Mouse (Mus musculus) layer of hippocampus, postnatal 36 days (tissue): Measurements from ENCODE around the gene Tspan12. TPM values are rescaled to one million over a fixed set of nuclear protein-coding genes. Genes with fewer than 3 reads are reported as not detected.

ENCODE experiments used
- DNase-seq, 2 experiments: peaks; one replicate each; pipeline ENCODE4 v3.0.0; 2022
- total RNA-seq, 2 experiments: library from RNA; stranded (reverse); gene quantifications; 2 replicates each; pipeline ENCODE4 v1.2.3; 2021

Tspan12 gene
- total RNA-seq, 2 experiments from 2014 or later, result 26.1 to 33.7 TPM

DNA sequence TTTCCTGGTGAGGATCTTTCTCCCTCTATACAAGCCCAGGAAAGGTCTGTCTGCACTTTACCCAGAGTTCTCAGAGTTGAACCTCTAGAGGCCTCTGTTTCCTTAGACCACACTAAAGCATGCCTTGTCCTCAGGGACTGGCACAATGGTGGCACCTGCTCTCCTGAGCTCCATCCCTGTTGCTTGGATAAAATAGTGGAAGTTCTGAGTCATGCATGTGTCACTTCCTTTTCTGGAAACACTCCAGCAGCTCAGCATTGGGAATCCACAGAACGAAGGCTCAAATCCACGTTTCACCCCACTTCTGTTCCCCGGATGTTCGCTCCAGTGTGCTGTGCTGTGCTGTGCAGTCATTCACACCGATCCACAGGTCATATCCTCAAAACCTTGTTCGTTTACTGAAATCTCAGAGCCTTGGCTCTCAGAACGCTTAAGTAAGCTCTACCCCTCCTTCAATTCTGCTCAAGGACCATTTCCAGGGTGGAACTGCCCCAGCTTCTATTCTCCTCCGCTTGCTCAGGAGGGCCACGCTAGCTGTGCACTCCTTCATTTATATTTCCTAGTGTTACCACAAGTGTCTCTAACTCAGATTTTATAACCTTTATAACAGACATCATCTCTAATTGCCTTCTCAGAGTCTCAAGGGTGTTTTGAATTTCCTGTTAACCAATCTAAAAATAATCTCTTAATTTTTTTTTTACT is 83.4 kb downstream of the Tspan12 start:
- no peak for DNase-seq

DNA sequence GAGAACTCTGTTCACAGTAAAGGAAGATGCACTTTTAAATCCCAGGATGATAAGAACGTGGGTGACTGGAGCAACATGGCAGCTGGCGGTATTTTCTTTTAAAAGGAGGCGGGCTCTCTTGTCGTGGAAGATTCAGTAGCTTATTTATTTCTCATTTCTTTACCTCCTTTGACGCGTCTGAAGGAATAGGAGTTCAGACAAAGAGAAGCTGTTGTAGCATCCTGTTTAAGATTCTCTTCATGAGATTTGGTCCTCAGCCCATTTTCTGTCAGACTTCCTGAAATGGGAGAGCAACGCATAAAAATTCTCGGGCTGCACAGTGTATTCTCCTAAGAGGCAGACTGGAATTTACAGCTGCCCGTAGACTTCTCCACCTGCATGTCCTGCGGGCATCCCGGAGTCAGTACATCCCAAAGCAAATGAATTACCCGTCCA is 84.5 kb downstream of the Tspan12 start:
- no peak for DNase-seq

GRCm38 (mm10) chr6:21747536-21747935 is 104.8 kb downstream of the Tspan12 start:
- DNase-seq, result no peak

- no peak for DNase-seq
These were observed 107.6 kb downstream of the Tspan12 start for GRCm38 (mm10) chr6:21744615-21745266.

DNA sequence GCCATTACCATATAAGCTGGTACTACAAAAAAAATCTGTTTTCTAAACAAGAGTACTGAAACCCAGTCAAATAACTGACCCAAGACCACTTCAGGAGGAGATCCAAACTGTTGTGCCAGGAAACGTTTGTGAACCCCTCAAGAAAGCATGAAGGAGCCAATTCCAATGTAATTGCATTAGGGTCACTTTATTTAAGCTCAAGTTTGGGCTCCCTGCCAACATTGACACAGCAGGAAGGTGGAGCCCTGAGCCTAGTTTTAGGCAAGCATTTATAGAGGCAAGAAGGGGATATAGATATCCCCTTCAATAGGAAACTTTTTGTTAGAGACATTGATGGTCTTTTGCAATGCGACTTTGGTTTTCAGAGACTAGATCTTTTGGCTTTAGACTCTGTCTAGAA is 111.7 kb downstream of the Tspan12 start:
- no peak for DNase-seq

DNA sequence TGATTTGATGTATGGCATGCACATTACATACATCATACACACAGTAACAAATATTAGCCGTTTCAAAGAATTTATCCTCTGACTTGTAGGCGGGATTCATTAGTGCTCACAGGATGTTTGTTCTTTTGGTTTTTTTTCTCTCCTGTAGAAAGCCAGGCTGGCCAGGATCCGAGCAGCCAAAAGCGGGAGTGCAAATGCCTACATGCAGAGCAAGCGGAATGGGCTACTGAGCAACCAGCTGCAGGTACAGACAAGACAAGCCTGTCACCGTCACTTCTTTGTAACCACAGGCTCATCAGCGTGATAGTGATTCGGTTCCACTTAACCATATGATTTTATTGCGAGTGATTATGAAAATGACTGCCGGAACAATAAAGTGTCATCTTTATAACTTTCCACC is 130.1 kb downstream of the Tspan12 start:
- no peak for DNase-seq

Other genes starting within 250 kb of the Tspan12 start
- gene Ing3, start 97.1 kb upstream of the Tspan12 start, total RNA-seq, result 10 to 100 TPM; 29.3 to 31.8 TPM
- 1 to 10 TPM; 1.7 to 2.1 TPM for gene Cped1, start 133.4 kb upstream of the Tspan12 start, total RNA-seq